Mouse (Mus musculus) liver, adult 10 weeks (tissue): ENCODE data around the gene Rnaset2b. TPM values are rescaled to one million over a fixed set of nuclear protein-coding genes. Genes with fewer than 3 reads are reported as not detected.

Source experiments
- polyA plus RNA-seq: library from polyadenylated mRNA; stranded (reverse); fragments of 350-450 nt; fragmentation: Illumina TruSeq; extraction: RNeasy Lipid Tissue Mini Kit (QIAGEN cat#74804); gene quantifications from one replicate; pipeline ENCODE4 v1.2.3, GENCODE M21; 2014; ENCODE audit warnings: low read depth, low replicate concordance

The Rnaset2b gene
- 245 TPM for polyA plus RNA-seq

GRCm38 (mm10) chr17:6970334-6970733 is at the start of gene Rnaset2b:
Gene Rnaset2b (plus strand): TSS chr17:6970634.

GRCm38 (mm10) chr17:6947984-6948768 is 22.3 kb upstream of the Rnaset2b start, which contains the start of gene Rsph3b:
Gene Rsph3b (minus strand): TSS chr17:6948682.

DNA sequence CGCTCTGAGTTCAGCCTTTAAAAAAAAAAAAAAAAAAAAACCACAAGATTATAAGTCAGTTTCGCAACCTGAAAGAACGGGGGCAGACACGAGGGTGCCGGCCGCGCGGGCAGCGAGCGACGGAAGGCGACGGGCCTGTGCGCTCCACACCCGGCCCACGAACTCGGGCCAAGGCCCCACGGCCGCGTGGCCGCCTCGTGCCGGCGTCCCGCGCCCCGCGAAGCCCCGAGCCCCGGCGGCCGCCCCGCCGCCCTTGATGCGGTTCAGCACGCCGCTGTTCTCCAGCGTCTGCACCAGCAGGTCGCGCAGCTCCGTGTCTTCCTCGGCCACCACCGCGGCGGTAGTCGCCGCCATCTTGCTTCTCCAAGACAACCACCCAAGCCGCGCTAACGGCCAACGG is 9.7 kb upstream of the Rnaset2b start, which contains the start of gene Tagap1:
Tagap1 (minus strand) TSS at position 381 of the 400 bp plus-strand sequence.

GRCm38 (mm10) chr17:6978287-6979248 is 8.1 kb downstream of the Rnaset2b start, which contains the start of gene Gm49721:
Gene Gm49721 (plus strand): TSS chr17:6978904.

DNA sequence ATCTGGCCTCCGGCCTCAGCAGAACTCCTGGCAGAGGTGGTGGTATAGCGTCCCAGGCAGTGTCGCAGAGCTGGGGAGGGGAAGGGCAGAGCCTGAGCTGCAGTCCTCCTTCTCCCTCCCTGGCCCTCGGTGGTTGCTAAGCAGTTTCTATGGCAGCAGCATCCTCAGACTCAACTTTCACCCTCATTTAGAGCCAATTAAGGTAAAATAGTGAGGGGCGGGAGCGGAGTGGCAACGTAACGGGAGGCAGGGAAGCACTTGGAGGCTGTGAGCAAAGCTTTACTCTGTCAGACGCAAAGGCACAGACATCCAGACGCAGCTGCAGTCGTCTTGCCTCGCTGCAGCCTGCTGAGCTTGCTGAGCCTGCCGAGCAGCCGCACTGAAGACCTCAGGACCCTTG is 54.8 kb downstream of the Rnaset2b start, which contains the start of gene Gm1604a:
Gm1604a (plus strand) TSS at position 312 of the 400 bp plus-strand sequence.

Other genes with a start within 250 kb of the Rnaset2b start
- 2.9 TPM for gene Ezr, start 187.8 kb upstream of the Rnaset2b start, polyA plus RNA-seq
- 15.0 TPM for gene Rsph3b, start 22.0 kb upstream of the Rnaset2b start, polyA plus RNA-seq
- 10.0 TPM for gene Tagap1, start 9.5 kb upstream of the Rnaset2b start, polyA plus RNA-seq
- not detected for gene Gm49721, start 8.3 kb downstream of the Rnaset2b start, polyA plus RNA-seq
- not detected for gene Gm1604a, start 54.9 kb downstream of the Rnaset2b start, polyA plus RNA-seq
- 0.16 TPM for gene Rps6ka2, start 199.5 kb downstream of the Rnaset2b start, polyA plus RNA-seq